Mouse (Mus musculus) c-Kit-negative CD71-positive TER-119-positive erythroid progenitor cells, embryonic 14.5 days (primary cell): ENCODE results near the gene Clasrp.

Experiments used
- DNase-seq: peaks from one replicate; pipeline ENCODE4 v3.0.0-alpha.2; 2013; ENCODE audit warnings: low read depth, low spot score

Clasrp gene

GRCm38 (mm10) chr7:19532240-19532639, 72.0 kb downstream of the Clasrp start:
- DNase-seq, result no peak

GRCm38 (mm10) chr7:19531077-19531476, 73.2 kb downstream of the Clasrp start:
- DNase-seq, result no peak
